Mouse (Mus musculus) myocyte (in vitro differentiated cells): ENCODE measurements at regions not wholly inside any gene's neighbourhood (a gene's known extent, or its start where the extent isn't known, plus 50 kb on each side); places are given as distances from the start of the nearest gene placed in this dataset.

Experiments used
- H3K27me3 ChIP-seq: one replicate; pipeline ENCODE4 v1.6.1; 2011; ENCODE audit not compliant: control insufficient read depth, insufficient read depth, insufficient read length
- H3K36me3 ChIP-seq: one replicate; pipeline ENCODE4 v1.6.1; 2011; ENCODE audit not compliant: control insufficient read depth, insufficient read depth
- H3K4me2 ChIP-seq: one replicate; pipeline ENCODE4 v1.6.1; 2011; ENCODE audit warnings: low read depth, control low read depth
- H3K4me3 ChIP-seq: one replicate; pipeline ENCODE4 v1.5.1; 2011; ENCODE audit warnings: mild to moderate bottlenecking, control low read depth, moderate library complexity
- H3K79me2 ChIP-seq: one replicate; pipeline ENCODE4 v1.6.1; 2011; ENCODE audit not compliant: control insufficient read depth, insufficient read depth
- H3ac ChIP-seq: one replicate; pipeline ENCODE4 v1.6.1; 2011; ENCODE audit not compliant: control insufficient read depth, insufficient read length
- CEBPB ChIP-seq: IDR thresholded peaks from 2 replicates; pipeline ENCODE4 v1.6.1; 2011; ENCODE audit warnings: mild to moderate bottlenecking, moderate library complexity; ENCODE audit not compliant: poor library complexity, insufficient read depth, severe bottlenecking
- E2F4 ChIP-seq: IDR thresholded peaks from one replicate; pipeline ENCODE4 v1.6.1; 2011; ENCODE audit warnings: mild to moderate bottlenecking, control low read depth, moderate library complexity; ENCODE audit not compliant: insufficient read depth
- MAX ChIP-seq: IDR thresholded peaks from one replicate; pipeline ENCODE4 v1.6.1; 2011; ENCODE audit warnings: low read depth, mild to moderate bottlenecking, control low read depth
- MYOD1 ChIP-seq, 3 experiments: IDR thresholded peaks; one replicate each; pipeline ENCODE4 v1.6.1; 2011; ENCODE audit warnings: control low read depth in 2 of 3, low read depth in 2 of 3, mild to moderate bottlenecking in 2 of 3, moderate library complexity in 1 of 3; ENCODE audit not compliant: insufficient read length in 2 of 3, control insufficient read depth in 1 of 3
- MYOG ChIP-seq, 3 experiments: IDR thresholded peaks; one replicate each; pipeline ENCODE4 v1.6.1; 2011; ENCODE audit warnings: control low read depth in 2 of 3, low read depth in 2 of 3, mild to moderate bottlenecking in 2 of 3; ENCODE audit not compliant: insufficient read length in 2 of 3, control insufficient read depth in 1 of 3, insufficient read depth in 1 of 3
- POLR2A ChIP-seq: IDR thresholded peaks from one replicate; pipeline ENCODE4 v1.6.1; 2011; ENCODE audit warnings: low read depth, mild to moderate bottlenecking, control low read depth, moderate library complexity; ENCODE audit not compliant: insufficient read length
- POLR2AphosphoS2 ChIP-seq: IDR thresholded peaks from one replicate; pipeline ENCODE4 v1.6.1; 2011; ENCODE audit warnings: low read depth, control low read depth; ENCODE audit not compliant: insufficient read length
- REST ChIP-seq: IDR thresholded peaks from one replicate; pipeline ENCODE4 v1.6.1; 2011; ENCODE audit warnings: mild to moderate bottlenecking, control low read depth, moderate library complexity; ENCODE audit not compliant: insufficient read depth, insufficient read length
- SRF ChIP-seq: IDR thresholded peaks from one replicate; pipeline ENCODE4 v1.6.1; 2011; ENCODE audit warnings: low read depth; ENCODE audit not compliant: control insufficient read depth, insufficient read length
- TCF12 ChIP-seq: IDR thresholded peaks from one replicate; pipeline ENCODE4 v1.6.1; 2011; ENCODE audit warnings: mild to moderate bottlenecking, control low read depth; ENCODE audit not compliant: poor library complexity, insufficient read depth, severe bottlenecking
- TCF3 ChIP-seq: IDR thresholded peaks from one replicate; pipeline ENCODE4 v1.6.1; 2011; ENCODE audit warnings: low read depth, control low read depth; ENCODE audit not compliant: insufficient read length
- USF1 ChIP-seq: IDR thresholded peaks from one replicate; pipeline ENCODE4 v1.6.1; 2011; ENCODE audit warnings: low read depth, mild to moderate bottlenecking, control low read depth, moderate library complexity

GRCm38 (mm10) chr19:60138881-60139280 is 87.6 kb downstream of the Fam204a start:
- TF ChIP-seq MAX = no peak
- TF ChIP-seq MYOD1 (IDR thresholded peaks at IDR 0.05; ENCODE audit: control insufficient read depth in 1 of 3, insufficient read length in 2 of 3, low read depth in 2 of 3) = no peak
- no peak for TF ChIP-seq SRF
- TF ChIP-seq TCF3 = no peak
- TF ChIP-seq USF1 = no peak
- no peak for TF ChIP-seq POLR2AphosphoS2
- no peak for TF ChIP-seq CEBPB
- no peak for TF ChIP-seq TCF12
- no peak for TF ChIP-seq MYOG (IDR thresholded peaks at IDR 0.05; ENCODE audit: control insufficient read depth in 1 of 3, insufficient read depth in 1 of 3, insufficient read length in 2 of 3, low read depth in 2 of 3)
- no peak for TF ChIP-seq POLR2A
- TF ChIP-seq E2F4 = no peak
- TF ChIP-seq REST = no peak
- Histone ChIP-seq H3K36me3 (no peaks in the 10 kb centered on the region), H3K79me2 (no peaks in the 10 kb centered on the region), H3K4me3 (no peak overlapping the region), H3ac (no peak overlapping the region), H3K27me3 (no peaks in the 10 kb centered on the region), H3K4me2 (no peak overlapping the region)

- H3K27me3 ChIP-seq = no peaks in the 10 kb centered on the region
- no peak overlapping the region for H3K4me3 ChIP-seq
- no peaks in the 10 kb centered on the region for H3K79me2 ChIP-seq
- no peaks in the 10 kb centered on the region for H3K36me3 ChIP-seq
- TF ChIP-seq MAX (no peak), MYOG (IDR thresholded peaks at IDR 0.05; ENCODE audit: control insufficient read depth in 1 of 3, insufficient read depth in 1 of 3, insufficient read length in 2 of 3, low read depth in 2 of 3) (no peak)
- H3ac ChIP-seq = no peak overlapping the region
- no peak overlapping the region for H3K4me2 ChIP-seq
Observed at GRCm38 (mm10) chr19:60136491-60136890, 90.0 kb downstream of the Fam204a start.

GRCm38 (mm10) chr19:60134447-60135328 is 91.8 kb downstream of the Fam204a start:
- no peak for TF ChIP-seq E2F4
- TF ChIP-seq MAX = no peak
- no peak for TF ChIP-seq SRF
- TF ChIP-seq TCF3 = no peak
- no peak for TF ChIP-seq TCF12
- no peak for TF ChIP-seq USF1
- TF ChIP-seq CEBPB = no peak
- TF ChIP-seq REST = no peak
- no peak for TF ChIP-seq MYOG (IDR thresholded peaks at IDR 0.05; ENCODE audit: control insufficient read depth in 1 of 3, insufficient read depth in 1 of 3, insufficient read length in 2 of 3, low read depth in 2 of 3)
- TF ChIP-seq MYOD1 (IDR thresholded peaks at IDR 0.05; ENCODE audit: control insufficient read depth in 1 of 3, insufficient read length in 2 of 3, low read depth in 2 of 3) = no peak
- TF ChIP-seq POLR2AphosphoS2 = no peak
- no peaks in the 10 kb centered on the region for H3K27me3 ChIP-seq
- H3K79me2 ChIP-seq = no peaks in the 10 kb centered on the region
- no peak overlapping the region for H3K4me2 ChIP-seq
- no peak overlapping the region for H3K4me3 ChIP-seq
- H3K36me3 ChIP-seq = no peaks in the 10 kb centered on the region
- H3ac ChIP-seq = no peak overlapping the region

- no peak for TF ChIP-seq SRF
- no peak for TF ChIP-seq CEBPB
- TF ChIP-seq REST = no peak
- TF ChIP-seq POLR2A = no peak
- TF ChIP-seq MAX = no peak
- TF ChIP-seq MYOG (IDR thresholded peaks at IDR 0.05; ENCODE audit: control insufficient read depth in 1 of 3, insufficient read depth in 1 of 3, insufficient read length in 2 of 3, low read depth in 2 of 3) = no peak
- TF ChIP-seq TCF12 = no peak
Observed at GRCm38 (mm10) chr19:60129635-60130034, 96.9 kb downstream of the Fam204a start.

GRCm38 (mm10) chr19:60124638-60125037 is 101.9 kb downstream of the Fam204a start:
- H3K27me3 ChIP-seq = no peaks in the 10 kb centered on the region
- no peak overlapping the region for H3ac ChIP-seq
- H3K79me2 ChIP-seq = no peaks in the 10 kb centered on the region
- H3K36me3 ChIP-seq = no peaks in the 10 kb centered on the region
- no peak overlapping the region for H3K4me3 ChIP-seq
- no peak overlapping the region for H3K4me2 ChIP-seq
- no peak for TF ChIP-seq CEBPB
- no peak for TF ChIP-seq TCF3
- no peak for TF ChIP-seq TCF12
- TF ChIP-seq REST = no peak
- no peak for TF ChIP-seq MYOD1 (IDR thresholded peaks at IDR 0.05; ENCODE audit: control insufficient read depth in 1 of 3, insufficient read length in 2 of 3, low read depth in 2 of 3)

More at GRCm38 (mm10) chr19:60129635-60130034, 96.9 kb downstream of the Fam204a start:
- H3K4me2 ChIP-seq = no peak overlapping the region
- H3K4me3 ChIP-seq = no peak overlapping the region
- no peak overlapping the region for H3ac ChIP-seq
- no peaks in the 10 kb centered on the region for H3K36me3 ChIP-seq
- no peaks in the 10 kb centered on the region for H3K27me3 ChIP-seq
- H3K79me2 ChIP-seq = no peaks in the 10 kb centered on the region
